8 mouse cellular contexts compared by ENCODE assay signal in the genomic region with DNA sequence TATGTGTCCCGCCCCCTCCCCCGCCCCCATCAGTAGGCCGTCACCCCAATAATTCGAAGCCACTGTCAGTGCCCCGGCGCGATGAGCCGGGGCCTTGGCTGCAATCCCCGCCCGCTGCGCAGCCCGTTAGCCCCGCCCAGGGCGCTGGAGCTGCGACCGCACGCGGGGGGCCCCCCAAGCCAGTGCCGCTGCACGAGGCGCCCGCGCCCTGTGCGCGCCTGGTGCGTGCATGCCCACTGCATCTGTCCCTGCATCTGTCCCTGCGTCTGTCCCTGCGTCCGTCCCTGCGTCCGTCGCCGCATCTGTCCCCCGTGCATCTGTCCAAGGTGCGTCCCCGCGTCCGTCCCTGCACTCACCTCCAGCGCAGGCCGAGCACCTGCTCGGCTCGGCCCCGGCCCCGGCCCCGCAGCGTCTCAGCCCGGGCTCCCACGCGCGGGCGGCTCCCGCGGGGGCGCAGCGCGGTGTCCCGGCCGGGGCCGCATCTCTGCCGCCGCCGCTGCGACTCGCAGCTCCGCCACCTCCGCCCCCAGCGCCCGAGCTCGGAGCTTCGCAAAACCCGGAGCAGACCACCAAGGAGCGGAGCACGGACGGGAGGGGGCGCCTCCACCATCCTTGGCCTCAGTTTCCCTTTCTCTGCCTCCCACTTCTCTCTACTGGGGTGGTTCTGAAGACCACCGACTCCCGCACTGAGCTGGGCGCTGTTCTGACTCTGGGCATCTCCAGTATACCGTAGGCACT. TPM values are rescaled to one million over a fixed set of nuclear protein-coding genes. Genes with fewer than 3 reads are reported as not detected.
DNase-seq lines count a peak whose midpoint lies in the region; ATAC-seq and TF ChIP-seq lines count a peak whose summit lies in the region.

A gene (minus strand): TSS at position 486 of the 738 bp plus-strand sequence.

- TF ChIP-seq POLR2A in embryonic fibroblast, embryonic 13.5 days (IDR thresholded peaks at IDR 0.05; ENCODE audit: low read depth, low read length): no peak
- no peak for TF ChIP-seq POLR2A in testis, adult 2 months (IDR thresholded peaks at IDR 0.05; ENCODE audit: control insufficient read depth, low read depth, low read length)

- under 1% methylated on average over 66 of the region's 79 CpGs for WGBS in hindbrain, embryonic 11.5 days
- 1% methylated on average over 75 of the region's 79 CpGs for WGBS in midbrain, embryonic 13.5 days

- DNase-seq in cerebellum, adult 11 months: peak; percentile 77
- peak; percentile 76 for DNase-seq in adrenal gland, postnatal 14 days
- DNase-seq in hindbrain, embryonic 11.5 days (ENCODE audit: low spot score): peak; percentile 85
- DNase-seq in left cerebral cortex, postnatal 36 days (ENCODE audit: low spot score in 2 of 2): peak; percentile 86 to 88

- no peak within 1 kb of the TSS for H3K27ac ChIP-seq in embryonic fibroblast, embryonic 13.5 days (ENCODE audit: insufficient read depth, low read length)
- H3K27ac ChIP-seq in hindbrain, embryonic 11.5 days (ENCODE audit: low read depth, low read length): peak within 1 kb of the TSS; percentile 74
- H3K27ac ChIP-seq in midbrain, embryonic 13.5 days: peak within 1 kb of the TSS; percentile 80
- H3K27ac ChIP-seq in testis, adult 2 months (ENCODE audit: control insufficient read depth, insufficient read depth, low read depth, low read length): no peak within 1 kb of the TSS

- H3K4me3 ChIP-seq in embryonic fibroblast, embryonic 13.5 days (ENCODE audit: insufficient read depth, low read length): peak within 1 kb of the TSS; percentile 53
- peak within 1 kb of the TSS; percentile 79 for H3K4me3 ChIP-seq in hindbrain, embryonic 11.5 days (ENCODE audit: low read depth, low read length)
- peak within 1 kb of the TSS; percentile 86 for H3K4me3 ChIP-seq in midbrain, embryonic 13.5 days (replicated peaks)
- peak within 1 kb of the TSS; percentile 81 for H3K4me3 ChIP-seq in testis, adult 2 months (ENCODE audit: control insufficient read depth, low read depth, low read length)

- intact Hi-C loops in left cerebral cortex, postnatal 36 days (cut with DNase I): no loop called here

- H3K9ac ChIP-seq in hindbrain, embryonic 11.5 days (ENCODE audit: low read depth, low read length): peak within 1 kb of the TSS; percentile 64
- peak within 1 kb of the TSS; percentile 89 for H3K9ac ChIP-seq in midbrain, embryonic 13.5 days (replicated peaks)

- H3K4me2 ChIP-seq in hindbrain, embryonic 11.5 days (replicated peaks; ENCODE audit: low read depth, low read length): peak within 1 kb of the TSS; percentile 93
- peak within 1 kb of the TSS; percentile 84 for H3K4me2 ChIP-seq in midbrain, embryonic 13.5 days (replicated peaks)

- ATAC-seq in cerebellum, adult (ENCODE audit: insufficient number of reproducible peaks, low FRiP score, low TSS enrichment): no peak
- peak; percentile 25 for ATAC-seq in hindbrain, embryonic 11.5 days (ENCODE audit: low FRiP score)
- ATAC-seq in midbrain, embryonic 13.5 days: peak; percentile 44

- peaks cover 37% of the 10 kb centered on the region for H3K27me3 ChIP-seq in hindbrain, embryonic 11.5 days (ENCODE audit: control insufficient read depth, insufficient read depth, low read length)
- H3K27me3 ChIP-seq in midbrain, embryonic 13.5 days: peaks cover 48% of the 10 kb centered on the region
- no peaks in the 10 kb centered on the region; the same call in 1 of the 2 replicates for H3K27me3 ChIP-seq in testis, adult 2 months (ENCODE audit: control insufficient read depth, insufficient read depth, low read length)

- H3K9me3 ChIP-seq in hindbrain, embryonic 11.5 days (ENCODE audit: control insufficient read depth, low read length): no peaks in the 10 kb centered on the region
- H3K9me3 ChIP-seq in midbrain, embryonic 13.5 days: no peaks in the 10 kb centered on the region

- H3K4me1 ChIP-seq in embryonic fibroblast, embryonic 13.5 days (ENCODE audit: control insufficient read depth, insufficient read depth, low read length): no peaks in the 10 kb centered on the region
- H3K4me1 ChIP-seq in hindbrain, embryonic 11.5 days (replicated peaks; ENCODE audit: control insufficient read depth, insufficient read depth, low read length): peaks cover 13% of the 10 kb centered on the region
- H3K4me1 ChIP-seq in midbrain, embryonic 13.5 days (replicated peaks): peaks cover 57% of the 10 kb centered on the region
- peaks cover 24% of the 10 kb centered on the region for H3K4me1 ChIP-seq in testis, adult 2 months (ENCODE audit: control insufficient read depth, insufficient read depth, low read length)

- H3K36me3 ChIP-seq in hindbrain, embryonic 11.5 days (ENCODE audit: control insufficient read depth, insufficient read depth, low read length): no peaks in the 10 kb centered on the region
- H3K36me3 ChIP-seq in midbrain, embryonic 13.5 days: no peaks in the 10 kb centered on the region
- no peaks in the 10 kb centered on the region for H3K36me3 ChIP-seq in testis, adult 2 months (ENCODE audit: control insufficient read depth, insufficient read depth, low read length)

- TF ChIP-seq CTCF in embryonic fibroblast, embryonic 13.5 days (IDR thresholded peaks at IDR 0.05; ENCODE audit: borderline replicate concordance, insufficient read depth, low read length): no peak; the same call in 1 of the 2 replicates
- no peak for TF ChIP-seq CTCF in testis, adult 2 months (IDR thresholded peaks at IDR 0.05; ENCODE audit: control insufficient read depth, insufficient read depth, insufficient replicate concordance, low read depth, low read length)

RNA-seq across cellular contexts. Expression of the gene that starts here (rescaled TPM):
- 11.9 and 15.2 TPM in 2 replicates for total RNA-seq in adrenal gland, postnatal 14 days (2021)
- 0.21 and 0.52 TPM in 2 replicates for polyA plus RNA-seq in embryonic fibroblast, embryonic 13.5 days (2011; ENCODE audit: insufficient read length, low read depth, missing spikeins)
- polyA plus RNA-seq in hindbrain, embryonic 11.5 days (2014; fragmentation: Nextera tagmentation; extraction: Ambion mirVana): 2.5 and 2.6 TPM in 2 replicates
- 100 to 1,000 TPM; 131 to 144 TPM for total RNA-seq in left cerebral cortex, postnatal 36 days (2021)
- polyA plus RNA-seq in midbrain, embryonic 13.5 days (2015; fragmentation: Nextera tagmentation; extraction: Ambion mirVana): 7.6 and 10.4 TPM in 2 replicates
- polyA plus RNA-seq in testis, adult 2 months (2012; rRNA removed): 0.28 and 0.63 TPM in 2 replicates

Comparison
In these comparisons a context has a peak if more than half of its experiments do, and no peak if none do; other contexts are left out.
1. H3K27ac ChIP-seq: peak in hindbrain, embryonic 11.5 days (single experiment) and midbrain, embryonic 13.5 days (single experiment); none in embryonic fibroblast, embryonic 13.5 days (single experiment) and testis, adult 2 months (single experiment).
2. Peak in every context shown above with its lines, with median percentiles within 50 percentile points of each other: DNase-seq and H3K4me3 ChIP-seq.